Mouse (Mus musculus) T-helper 1 cell (primary cell): ENCODE measurements around the gene Chrna4.

ENCODE experiments used
- in situ Hi-C: fragments of 300-600 bp; cut with MboI, MseI; formaldehyde crosslinking; loops from one replicate; pipeline ENCODE4 v1.15.1; 2025; ENCODE audit warnings: high pct_unique_total_duplicates

Chrna4 gene

DNA sequence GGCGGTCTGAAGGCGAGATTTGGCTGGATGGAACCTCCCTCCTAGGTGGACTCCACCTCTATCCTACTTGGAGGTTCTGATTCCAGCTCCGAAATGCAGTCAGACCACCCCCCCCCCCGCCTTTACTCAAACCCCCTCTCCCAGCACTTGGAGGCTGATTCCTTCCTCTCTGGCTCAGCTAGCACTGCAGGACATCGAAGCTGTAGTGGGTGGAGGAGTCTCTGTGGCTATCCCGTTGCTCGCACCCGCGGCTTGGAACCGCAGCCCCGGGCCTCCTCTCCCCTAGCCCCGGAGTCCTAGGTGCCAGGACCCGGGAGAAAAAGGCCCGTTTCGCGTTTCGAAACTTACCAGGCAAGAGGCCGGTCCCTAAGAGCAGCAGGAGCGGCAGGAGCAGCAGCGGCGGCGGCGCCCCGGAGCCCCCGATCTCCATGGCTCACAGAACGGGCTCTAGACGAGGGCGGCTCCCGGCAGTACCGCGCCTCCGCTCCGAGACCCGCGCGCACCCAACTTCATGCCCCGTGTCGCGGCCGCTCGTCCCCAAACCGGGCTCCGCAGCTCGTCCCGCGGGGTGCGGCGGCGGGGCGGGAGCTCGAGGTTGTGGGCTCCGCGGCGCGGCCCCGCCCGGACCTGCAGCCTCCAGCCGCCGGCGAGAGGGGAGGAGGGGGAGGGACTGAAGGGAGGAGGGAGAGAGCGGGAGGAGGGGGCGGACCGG, 4.5 kb downstream of the Chrna4 start:
- in situ Hi-C loops, result no loop called here

DNA sequence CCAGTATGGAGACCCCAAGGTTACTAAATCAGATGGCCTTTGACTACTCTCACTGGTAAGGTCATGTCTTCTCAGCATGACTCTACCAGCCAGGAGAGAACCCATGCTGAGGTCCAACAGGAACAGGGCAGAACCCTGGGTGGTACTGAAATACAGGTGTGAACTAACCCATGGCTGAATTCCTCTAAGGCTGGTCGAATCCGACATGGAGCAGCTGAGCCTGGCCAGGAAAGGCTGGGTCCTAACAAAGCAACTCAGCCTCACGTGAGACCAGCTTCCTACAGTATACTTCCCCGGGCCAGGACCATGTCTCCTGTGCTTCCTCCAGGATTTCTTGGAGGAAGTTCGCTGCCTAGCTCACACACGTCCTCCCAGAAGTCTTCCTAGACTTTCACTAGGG, 6.8 kb downstream of the Chrna4 start:
- in situ Hi-C loops, result no loop called here

DNA sequence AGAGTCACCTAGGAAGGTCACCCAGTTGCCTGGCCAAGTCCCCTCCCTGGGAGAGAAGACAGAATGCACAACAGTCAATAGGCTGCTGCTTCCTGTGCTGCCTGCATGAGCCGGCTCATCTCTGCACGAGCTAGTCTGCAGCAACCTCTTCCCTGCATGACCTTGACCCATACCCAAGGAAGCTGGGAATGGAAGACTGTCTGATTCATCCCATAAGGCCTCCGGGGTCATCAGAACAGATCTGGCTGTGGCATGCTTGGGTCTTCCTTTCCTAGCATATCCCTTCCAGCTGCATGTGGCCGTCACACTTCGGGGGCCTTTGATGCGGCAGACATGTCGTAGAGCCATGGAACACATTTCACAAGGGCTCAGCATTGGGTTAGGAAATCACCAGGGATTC, 8.2 kb downstream of the Chrna4 start:
- in situ Hi-C loops, result no loop called here

DNA sequence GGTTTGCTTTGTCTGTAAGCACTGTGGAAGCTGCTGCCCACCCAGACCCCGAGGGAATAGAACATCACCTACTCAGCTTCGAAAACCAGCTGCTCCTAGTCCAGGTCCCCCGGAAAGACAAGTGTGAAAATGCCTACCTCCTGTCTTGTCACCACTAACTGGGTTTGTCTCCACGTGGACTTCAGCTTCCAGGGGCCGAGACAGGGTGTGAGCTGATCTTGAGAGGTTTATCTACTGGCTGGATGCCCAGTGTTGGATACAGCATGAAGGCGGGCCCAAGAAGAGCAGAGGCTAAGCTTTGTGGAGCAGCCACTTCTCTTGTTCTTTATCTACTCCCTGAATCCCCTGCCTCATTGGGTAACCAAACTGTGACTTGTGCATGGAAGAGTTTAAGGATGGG, 10.0 kb downstream of the Chrna4 start:
- in situ Hi-C loops, result no loop called here

DNA sequence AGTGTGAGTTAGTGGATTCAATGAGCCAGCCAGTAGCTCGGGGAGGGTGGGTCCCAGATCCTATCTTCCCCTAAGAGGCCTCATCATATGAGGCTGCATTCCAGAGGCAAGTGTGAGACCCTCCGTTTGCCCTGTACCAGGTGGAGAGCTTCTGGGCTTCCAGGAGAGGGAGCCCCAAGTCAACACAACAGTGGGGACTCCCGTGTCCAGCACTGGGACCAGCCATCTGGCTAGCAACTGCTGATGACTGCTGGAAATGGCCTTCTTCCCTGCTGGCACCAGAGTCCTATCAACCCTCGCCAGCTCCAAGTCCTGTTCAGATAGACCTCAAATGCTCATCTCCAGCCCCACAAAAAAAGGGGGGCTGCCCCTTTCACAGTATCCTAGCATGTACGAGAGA, 10.9 kb downstream of the Chrna4 start:
- in situ Hi-C loops, result no loop called here

DNA sequence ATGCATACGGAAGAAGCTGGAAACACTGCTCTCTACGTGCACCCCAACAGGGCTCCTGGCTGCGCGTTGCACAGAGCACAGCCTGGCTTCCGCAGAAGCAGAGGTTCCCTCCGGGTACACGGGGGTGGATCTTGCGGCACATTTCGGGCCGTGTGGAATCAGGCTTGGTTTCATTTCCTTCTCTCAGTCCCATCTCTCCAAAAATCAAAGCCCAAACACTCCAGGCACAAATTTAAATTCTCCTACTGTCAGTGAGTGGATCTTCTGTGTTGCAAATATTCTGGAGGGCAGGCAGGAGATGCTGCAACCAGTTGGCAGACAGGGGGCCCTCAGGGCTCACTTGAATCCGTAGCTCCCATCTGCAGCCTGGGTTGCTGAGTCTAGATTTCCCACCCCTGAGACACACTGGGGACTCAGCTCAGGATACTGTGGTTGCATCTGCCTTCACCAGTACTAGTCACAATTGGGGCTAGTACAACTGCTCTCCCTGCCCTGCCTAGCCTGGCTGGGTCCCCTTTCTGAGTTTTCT, 11.9 kb downstream of the Chrna4 start:
- in situ Hi-C loops, result no loop called here

DNA sequence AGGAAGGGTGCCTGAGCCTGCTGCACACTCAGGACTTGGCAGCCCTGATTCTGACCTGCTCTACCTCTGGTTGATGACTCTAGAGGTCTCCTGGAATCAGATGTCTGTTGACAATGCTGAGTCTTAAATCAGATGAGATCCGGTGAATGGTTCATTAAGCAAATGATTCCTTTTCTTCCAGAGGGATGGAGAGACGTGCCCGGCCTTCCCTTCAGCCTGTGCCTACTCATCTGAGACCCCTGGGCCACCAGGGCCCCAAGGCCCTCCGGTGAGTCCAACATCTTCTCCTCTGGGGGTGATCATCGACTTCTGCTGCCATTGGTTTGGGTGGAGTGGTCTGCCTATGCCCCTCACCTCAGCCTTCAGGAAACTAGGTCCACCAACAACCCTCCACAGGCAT, 35.0 kb downstream of the Chrna4 start:
- in situ Hi-C loops, result no loop called here

DNA sequence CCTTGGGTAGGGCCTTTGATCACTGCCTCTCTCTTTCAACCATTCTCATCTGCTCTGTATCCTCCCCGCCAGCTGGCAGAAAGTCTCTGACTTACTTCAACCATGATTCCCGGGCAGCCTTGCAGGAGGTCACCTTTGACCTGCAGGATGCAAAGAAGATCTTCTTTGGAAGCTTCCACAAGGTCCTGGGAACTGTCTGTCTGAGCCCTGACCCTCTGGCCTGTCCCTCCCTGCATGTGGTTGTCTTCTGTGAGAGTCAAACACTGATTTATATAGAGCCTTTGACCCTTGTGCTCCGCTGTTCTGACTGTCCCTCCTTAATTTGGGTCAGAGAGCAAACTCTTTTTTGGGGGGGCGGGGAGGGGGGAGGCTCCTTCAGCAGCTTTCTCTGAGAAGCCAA, 36.3 kb downstream of the Chrna4 start:
- in situ Hi-C loops, result no loop called here

DNA sequence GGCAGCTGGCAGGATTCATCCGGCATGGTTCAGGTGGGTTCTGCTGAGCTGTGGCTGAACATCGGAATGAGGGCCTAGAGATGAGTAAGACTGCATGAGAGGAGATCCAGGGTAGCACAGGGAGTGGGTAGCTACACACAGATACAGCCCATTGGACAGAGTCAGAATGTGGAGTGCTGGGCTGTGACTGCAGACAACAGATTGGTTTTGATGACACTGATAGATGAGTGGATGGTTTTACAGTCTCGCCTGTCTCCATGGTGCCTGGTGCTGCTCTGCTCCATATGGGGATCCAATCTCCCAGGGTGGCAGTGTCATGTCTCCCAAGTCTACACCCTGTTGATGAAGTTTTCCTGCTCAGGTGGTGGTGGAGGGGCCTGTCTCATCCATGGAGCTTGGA, 46.4 kb downstream of the Chrna4 start:
- in situ Hi-C loops, result loop anchor here (5.0 kb wide), 1 partner anchor 60 kb away; no protein-coding TSS in a partner anchor

DNA sequence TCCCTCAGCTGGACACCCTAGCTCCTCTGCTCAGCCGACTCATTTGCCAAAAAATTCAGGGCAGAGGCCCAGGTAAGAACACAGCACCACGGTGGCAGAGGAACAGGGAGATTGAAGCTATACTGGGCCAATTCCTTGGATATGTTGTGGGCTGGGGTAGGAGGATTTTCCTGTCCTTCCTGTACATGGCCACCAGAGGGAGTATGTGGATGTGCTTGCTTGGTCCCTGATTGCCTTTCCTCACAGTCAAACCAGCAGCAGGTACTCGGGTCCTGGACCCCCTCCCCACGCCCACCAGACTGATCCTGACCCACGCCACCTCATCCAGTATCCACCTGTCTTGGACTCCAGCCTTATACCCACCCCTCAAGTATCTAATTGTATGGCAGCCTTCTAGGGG, 46.9 kb downstream of the Chrna4 start:
- in situ Hi-C loops, result loop anchor here (5.0 kb wide), 1 partner anchor 61 kb away; no protein-coding TSS in a partner anchor

DNA sequence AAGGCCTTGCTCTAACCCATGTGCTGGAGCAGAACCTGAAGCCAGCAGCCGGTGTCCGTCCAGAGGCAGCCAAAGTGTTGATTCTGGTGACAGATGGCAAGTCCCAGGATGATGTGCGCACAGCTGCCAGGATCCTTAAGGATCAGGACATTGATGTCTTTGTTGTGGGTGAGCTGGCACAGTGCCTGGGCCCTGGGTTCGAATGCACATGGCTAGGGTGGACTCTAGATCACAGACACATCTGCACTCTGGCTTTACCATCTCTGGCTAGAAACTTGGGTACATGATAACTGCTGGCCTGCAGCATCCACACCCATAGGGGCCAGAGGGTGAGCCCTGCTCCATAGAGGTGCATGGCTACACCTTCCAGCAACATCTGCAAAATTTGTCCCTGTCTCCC, 47.9 kb downstream of the Chrna4 start:
- in situ Hi-C loops, result loop anchor here (5.0 kb wide), 1 partner anchor 62 kb away; no protein-coding TSS in a partner anchor

DNA sequence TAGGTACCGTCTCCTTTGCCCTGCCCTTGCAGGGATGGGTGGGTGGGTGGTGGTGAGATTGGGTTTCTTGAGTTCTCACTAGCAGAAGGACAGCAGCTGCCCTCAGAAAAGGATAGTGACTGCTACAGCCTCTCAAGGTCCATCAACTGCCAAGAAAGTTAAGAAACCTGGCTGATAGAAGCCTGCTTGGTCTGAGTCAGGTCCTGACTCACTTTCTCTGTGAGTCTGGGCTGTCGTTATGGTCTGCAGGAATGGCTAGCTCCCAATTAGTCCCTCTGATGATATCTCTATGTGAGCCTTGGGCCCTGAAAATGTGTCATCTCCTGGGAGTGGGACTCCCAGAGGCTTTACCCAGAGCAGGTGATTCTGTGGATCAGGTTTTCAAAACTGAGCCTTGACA, 49.0 kb downstream of the Chrna4 start:
- in situ Hi-C loops, result no loop called here

DNA sequence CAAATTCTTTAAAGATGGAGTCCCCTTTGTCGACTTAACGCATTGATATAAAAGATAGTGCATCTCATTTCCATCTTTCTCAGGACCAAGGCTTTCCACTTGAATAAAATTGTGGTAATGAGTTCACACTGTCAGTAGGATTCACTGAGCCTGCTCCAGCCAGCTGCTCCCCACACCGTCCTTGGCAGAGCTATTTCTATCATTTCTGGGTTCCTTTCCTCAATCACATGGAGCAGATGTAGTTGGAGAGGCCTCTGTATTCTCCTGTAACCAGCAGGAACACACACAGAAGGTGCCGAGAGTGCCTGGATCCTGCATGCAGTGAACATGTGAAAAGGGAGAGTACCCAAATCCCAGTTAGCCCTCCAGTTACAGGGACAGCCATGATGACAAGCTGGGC, 53.0 kb downstream of the Chrna4 start:
- in situ Hi-C loops, result no loop called here

DNA sequence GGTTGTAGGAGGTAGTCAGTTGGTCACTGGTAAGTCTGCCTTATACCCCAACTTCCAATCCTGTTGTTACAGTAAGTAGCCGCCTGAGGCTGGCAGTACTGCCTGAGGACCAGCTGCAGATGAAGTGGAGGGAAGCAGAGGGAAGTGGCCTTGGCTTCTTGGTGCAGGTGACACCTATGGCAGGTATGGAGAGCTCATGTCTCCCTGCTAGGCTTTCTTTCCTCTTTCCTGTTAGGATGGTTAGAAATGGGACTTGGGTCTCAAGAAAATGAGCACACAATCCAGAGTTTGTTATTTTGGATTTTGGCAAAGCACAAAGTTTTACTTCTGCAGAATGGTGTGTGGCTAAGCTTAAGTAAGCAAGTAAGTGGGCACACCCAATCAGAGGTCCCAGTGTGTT, 54.4 kb downstream of the Chrna4 start:
- in situ Hi-C loops, result no loop called here

DNA sequence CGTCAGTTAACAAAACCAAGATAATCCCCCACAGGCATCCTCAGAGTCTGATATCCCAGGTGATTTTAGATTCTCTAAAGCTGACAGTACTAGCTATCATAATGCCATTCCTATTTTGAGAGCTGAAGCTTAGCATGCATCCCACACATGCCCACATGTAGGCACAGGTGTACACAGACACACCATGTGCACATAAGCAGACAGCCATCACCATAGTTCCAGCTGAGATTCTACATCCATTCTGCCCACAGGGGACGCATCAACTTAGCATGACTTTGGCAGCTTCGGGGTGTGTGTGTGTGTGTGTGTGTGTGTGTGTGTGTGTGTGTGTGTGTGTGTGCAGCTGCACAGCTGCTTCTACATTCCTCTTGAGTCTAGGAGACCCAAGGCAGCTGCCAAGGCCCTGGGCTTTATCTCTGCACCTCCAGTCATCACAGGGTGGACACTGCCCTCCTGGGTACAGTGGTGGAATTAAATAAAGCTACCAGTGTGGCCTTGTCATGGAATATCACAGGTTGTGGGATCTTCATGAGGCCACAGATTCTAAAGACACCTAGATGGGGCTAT, 54.9 kb downstream of the Chrna4 start:
- in situ Hi-C loops, result no loop called here

DNA sequence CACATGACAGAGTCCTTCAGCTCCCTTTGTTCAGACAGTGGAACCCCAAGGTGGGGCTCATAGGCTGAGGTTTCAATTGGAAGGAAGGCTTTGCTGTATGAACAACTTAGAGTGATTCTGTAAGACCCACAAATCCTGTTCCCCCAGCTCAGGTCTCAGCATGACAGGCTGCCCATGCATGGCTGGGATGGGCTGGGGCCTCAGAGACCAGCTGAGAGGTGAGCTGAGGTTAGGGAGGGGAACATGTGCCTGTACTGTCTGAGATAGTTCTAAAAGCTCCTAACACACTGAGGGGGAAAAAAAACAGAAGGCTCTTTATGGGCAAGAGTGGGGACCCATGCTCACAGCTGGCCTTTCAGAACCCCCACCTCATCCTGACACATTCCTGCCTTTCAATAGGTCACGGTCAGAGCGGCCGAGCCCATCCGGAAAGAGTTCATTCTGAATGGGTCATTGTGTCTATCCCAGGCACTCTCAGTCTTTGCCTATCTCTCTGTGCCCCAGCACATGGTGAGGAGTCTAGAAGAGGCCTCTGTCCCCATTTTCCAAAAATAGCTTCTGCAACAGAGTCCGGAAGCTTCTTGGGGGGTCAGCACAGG, 55.8 kb downstream of the Chrna4 start:
- in situ Hi-C loops, result no loop called here

DNA sequence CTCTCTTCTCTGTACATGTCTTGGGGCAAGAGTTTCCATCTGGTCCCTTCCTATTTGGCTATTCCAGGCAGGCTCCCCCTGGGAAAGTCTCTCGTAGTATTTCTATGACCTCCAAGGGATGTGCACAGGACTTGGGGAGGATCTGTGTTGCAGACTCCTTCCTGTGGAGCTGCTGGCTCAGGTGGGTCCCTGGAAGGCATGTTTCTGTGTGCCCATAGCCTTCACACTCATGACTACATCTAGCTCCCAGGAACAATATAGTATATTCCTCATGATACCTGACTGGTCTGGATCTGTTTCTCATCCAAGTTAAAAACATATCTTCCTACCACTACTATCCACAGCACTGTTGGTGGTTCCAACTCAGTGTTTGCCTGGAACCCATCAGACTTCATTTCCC, 56.3 kb downstream of the Chrna4 start:
- in situ Hi-C loops, result no loop called here

DNA sequence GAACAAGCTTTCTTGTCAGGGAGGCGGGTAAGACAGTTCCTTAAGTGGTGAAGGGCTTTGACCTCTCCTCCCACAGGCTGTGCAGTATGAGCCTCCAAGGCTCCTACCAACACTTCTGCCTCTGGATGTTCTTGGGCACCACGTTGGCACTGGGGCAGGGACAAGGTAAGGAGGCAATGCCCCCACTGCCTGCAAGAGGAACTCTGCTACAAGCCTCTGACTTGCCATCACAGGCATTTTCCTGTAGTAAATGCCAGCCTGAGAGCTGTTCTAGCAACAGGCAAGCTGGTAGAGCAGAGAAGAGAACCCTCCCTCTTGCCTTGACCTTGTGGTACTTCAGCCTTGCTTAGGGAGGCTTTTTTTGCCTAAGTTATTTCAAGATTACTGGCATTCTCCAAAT, 56.9 kb downstream of the Chrna4 start, which contains the start of gene Col20a1:
Col20a1 (plus strand) TSS at position 87 of the 400 bp plus-strand sequence.
- in situ Hi-C loops, result no loop called here

DNA sequence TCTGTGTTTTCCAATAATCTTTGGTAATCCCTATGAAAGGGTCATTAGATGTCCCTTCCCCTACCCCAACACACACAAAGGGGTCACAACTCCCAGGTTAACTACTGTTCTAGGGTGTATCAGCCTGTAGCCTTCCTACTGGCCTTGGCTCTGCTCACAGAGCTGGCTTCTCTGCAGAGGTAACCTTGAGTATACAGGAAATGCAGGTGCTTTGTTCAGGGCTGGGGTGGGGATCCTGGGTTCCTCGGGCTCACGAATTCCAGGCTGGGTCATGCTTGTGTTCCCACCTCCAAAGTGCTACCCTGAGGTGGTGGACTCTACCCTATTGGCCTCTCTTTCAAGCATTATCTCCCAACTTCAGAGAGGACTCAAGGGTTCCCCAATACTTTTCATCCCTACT, 57.7 kb downstream of the Chrna4 start:
- in situ Hi-C loops, result no loop called here

DNA sequence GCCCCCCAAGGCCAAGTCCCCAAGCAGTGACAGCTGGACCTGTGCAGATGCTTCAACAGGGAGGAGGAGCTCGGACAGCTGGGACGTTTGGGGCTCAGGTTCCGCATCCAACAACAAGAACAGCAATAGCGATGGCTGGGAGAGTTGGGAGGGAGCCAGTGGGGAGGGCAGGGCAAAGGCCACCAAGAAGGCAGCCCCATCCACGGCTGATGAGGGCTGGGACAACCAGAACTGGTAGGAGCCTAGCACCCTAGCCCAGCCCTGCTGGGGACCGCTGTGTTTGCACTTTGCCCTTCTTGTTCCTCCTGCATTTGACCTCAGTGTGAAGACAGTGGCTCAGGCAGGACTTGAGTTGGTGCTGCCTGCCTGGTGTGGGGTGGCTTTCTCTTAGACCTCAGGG, 62.2 kb downstream of the Chrna4 start:
- in situ Hi-C loops, result no loop called here
